Mouse (Mus musculus) neutrophil, adult 5-6 weeks (primary cell): ENCODE measurements around the gene Pdp2. TPM values are rescaled to one million over a fixed set of nuclear protein-coding genes. Genes with fewer than 3 reads are reported as not detected.
"Not testable (repeated sequence)": the region's sequence is repeated elsewhere in the genome, so short reads cannot be mapped to it uniquely, and the experiment has no call there.

Experiments
- ATAC-seq: fragments of 151-379, 151-347 bp; 2 replicates; pipeline ENCODE4 v1.8.0; 2017; ENCODE audit warnings: mild to moderate bottlenecking, moderate TSS enrichment; ENCODE audit not compliant: insufficient number of reproducible peaks, poor library complexity, low FRiP score, severe bottlenecking; ENCODE audit errors: extremely low read depth
- total RNA-seq: library from RNA; stranded (forward); fragments of 200-1000 nt; gene quantifications from 2 replicates; pipeline ENCODE4 v1.2.3, GENCODE M21; 2017

Gene Pdp2
- total RNA-seq = 6.0 and 6.5 TPM in 2 replicates

DNA sequence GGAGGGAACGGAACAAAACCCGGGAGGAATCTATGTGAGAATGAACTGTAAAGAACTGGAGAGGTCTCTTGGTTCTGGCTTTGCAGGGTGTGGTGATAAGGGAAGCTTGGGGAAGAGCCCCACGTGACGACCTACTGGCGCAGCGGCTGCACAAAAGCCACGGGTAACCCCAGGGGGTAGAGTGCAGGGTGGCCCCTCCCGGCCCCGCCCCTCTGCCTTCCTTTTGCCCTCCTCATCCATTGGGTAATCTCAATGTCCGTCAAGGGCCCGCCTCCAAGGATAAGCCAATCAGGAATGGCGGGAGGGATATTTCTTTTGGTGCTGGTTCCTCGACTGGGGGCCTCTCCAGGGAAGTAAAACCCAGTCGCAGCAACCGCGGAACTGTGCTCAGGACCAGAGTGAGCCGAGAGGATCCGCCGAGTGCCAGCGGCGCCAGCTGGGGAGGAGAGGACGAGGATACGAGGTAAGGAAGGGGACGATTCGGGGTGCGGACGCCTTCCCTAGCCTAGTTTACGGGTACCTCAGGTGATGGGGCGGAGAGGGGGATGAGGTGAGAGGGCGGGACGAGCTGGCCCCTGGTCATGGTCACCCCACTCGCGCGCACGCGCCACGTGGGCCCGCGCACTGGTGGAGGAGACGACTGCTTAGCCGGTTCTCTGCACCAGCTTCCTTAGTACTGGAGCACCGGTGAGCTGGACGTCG is at the start of gene Pdp2:
Gene Pdp2, plus strand, starts transcription at position 319 of the 702 bp plus-strand sequence.
- ATAC-seq = peak; percentile 89

DNA sequence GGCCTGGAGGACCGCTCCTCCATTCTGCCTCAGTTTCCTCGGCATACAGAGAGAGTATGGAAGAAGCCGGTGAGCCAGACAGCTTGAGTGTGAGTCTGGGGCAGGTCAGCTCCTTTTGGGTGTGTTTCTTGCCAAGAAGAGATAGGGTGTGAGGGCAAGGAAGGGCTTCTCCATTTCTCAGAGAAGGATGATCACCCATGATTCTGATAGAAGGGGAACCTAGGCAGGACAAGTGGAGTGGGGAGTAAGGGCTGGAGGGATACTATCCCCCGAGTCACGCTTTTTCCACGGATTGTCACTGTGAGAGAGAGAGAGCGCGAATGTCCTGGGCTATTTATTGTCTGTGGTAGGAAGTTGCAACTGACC is 49.8 kb upstream of the Pdp2 start:
- no peak for ATAC-seq

- no peak for ATAC-seq
Measured at GRCm38 (mm10) chr8:104542160-104542559, 49.1 kb upstream of the Pdp2 start.

DNA sequence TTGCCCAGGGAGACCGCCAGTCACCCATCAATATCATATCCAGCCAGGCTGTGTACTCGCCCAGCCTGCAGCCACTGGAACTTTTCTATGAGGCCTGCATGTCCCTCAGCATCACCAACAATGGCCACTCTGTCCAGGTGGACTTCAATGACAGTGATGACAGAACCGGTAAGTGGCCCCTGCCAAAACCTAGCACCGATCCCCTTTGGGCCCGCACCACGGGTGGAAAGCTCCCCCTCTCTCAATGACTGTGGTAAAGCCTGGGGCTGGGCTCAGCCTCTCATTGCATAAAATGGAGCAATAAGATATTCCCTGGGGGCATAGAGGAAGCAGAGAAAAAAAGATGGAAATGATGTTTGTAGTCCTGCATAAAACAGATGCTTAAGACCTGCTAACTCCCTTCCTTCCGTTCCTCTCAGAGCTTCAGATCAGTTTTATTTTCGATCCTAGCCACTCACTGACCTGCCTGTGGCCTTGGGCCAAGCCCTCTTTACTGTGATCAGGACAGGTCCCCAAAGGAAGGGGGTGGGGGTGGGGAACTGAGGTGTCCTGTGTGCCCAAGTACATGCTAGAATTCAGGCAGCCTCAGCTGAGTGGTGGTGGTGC is 47.7 kb upstream of the Pdp2 start:
- ATAC-seq = no peak

DNA sequence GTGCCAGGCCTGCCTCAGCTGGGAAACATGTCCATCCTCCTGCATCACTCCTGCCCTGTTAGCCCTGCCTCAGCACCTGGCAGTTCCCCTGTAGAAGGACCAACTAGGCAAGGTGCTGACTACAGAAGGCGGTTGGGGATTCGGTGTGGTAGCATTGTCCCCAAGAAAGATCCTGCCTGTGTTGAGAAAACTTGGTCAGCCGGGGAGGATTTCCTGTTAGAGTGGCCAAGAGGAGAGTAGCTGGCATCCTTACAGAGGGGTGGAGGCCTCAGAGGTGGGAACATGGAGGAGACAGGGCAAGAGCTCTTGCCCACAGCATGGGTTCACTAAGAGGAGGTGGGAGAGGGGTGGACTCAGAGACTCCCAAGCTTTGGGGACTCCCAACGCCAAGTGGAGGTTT is 36.1 kb upstream of the Pdp2 start:
- no peak for ATAC-seq

DNA sequence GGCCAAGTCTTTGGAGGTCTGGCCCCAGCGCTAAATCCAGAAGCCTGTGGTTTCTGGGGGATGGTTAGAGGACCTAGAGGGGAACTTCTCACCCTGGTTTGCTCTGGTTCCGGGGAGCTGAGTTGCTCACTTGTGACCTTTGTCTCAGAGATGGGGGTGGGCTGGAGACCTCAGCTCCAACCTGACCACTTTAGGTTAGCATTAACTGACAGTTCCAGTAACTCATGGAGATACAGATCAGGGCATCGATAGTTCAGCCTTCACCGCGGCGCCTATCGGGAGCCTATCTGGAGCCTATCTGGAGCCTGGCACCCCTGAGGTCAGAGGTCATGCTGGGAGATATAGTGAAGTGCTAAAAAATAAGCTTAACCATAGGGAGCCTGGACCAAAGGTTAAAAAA is 34.0 kb upstream of the Pdp2 start:
- ATAC-seq = no peak

DNA sequence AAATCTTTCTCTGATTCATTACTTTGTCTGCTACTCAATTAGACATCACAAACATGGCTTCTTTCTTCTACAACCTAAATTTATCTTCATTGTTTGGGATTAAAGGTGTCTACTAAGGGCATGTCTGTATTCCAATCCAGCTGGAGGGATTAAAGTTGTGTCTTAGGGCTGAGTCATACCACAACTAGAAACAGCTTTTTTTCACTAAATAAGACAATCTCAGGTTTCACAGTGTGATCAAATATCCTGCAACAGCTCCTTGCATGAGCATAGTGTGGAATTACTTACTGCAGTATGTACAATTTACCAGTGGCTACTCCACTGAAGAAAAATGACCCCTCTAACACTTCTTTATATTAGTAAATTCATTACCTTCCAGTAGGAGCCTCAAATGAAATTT is 30.5 kb upstream of the Pdp2 start:
- ATAC-seq = no peak

- peak; percentile 99 for ATAC-seq
Measured at GRCm38 (mm10) chr8:104564633-104565456, 26.4 kb upstream of the Pdp2 start.

GRCm38 (mm10) chr8:104565457-104565798 is 25.8 kb upstream of the Pdp2 start:
- no peak for ATAC-seq

DNA sequence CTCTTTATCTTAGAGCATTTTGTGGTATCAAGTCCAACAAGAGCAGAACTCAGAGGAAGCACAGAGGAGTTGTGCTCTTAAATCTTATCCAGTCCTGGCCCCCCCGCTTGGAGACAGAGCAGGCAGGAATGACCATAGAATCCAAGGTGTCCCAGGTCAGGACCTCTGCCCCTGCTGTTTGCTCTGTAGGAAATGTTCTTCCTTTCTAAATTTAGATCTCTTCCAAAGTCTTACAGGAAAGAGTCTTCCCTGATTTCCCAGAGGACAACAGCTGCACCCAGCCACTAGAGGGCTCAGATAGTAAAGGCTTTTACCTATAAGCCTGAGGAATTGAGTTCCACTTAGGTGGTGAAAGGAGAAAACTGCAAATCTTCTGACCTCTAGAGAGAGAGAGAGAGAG is 21.7 kb upstream of the Pdp2 start:
- ATAC-seq = no peak

DNA sequence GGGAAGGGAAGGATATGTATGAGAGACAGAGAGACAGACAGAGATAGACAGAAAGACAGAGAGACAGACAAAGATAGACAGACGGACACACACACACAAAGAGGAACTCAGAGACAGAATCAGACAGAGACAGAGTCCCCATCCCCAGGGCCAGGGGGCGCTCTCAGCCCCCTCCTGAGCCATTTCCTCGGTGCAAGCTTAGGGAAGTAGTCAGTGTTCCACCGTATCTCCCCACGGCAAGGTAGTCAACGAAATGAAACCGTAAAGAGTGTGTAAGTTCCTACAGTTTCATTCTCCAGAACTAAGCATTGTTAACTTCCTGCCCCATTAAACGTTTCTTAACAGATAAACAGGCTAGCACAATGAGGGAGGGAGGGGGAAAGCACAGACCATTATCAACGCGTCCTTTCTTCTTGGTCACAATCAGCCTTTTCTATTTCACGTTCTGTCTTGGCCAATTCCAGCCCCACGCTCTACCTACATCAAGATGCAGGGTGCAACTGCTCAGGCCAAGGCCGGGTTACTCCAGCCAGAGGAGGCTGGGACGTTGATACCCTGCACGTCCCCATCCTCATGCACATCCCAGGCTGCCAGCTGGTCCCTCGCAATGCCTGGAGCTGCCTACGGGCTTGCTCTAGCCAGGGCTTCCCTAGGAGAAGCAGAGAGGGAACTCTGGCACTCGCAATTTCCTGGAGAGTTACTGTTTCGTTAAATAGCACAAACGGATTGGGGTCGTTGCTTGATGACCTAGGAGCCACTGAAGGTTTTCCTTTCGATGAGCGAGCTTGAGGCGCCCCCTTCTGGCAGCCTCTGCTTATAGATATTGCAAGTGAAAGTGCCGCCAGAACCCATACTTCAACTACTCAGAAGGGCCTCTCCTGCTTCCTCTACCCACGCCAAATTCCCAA is 20.6 kb upstream of the Pdp2 start:
- ATAC-seq = peak; percentile 89

DNA sequence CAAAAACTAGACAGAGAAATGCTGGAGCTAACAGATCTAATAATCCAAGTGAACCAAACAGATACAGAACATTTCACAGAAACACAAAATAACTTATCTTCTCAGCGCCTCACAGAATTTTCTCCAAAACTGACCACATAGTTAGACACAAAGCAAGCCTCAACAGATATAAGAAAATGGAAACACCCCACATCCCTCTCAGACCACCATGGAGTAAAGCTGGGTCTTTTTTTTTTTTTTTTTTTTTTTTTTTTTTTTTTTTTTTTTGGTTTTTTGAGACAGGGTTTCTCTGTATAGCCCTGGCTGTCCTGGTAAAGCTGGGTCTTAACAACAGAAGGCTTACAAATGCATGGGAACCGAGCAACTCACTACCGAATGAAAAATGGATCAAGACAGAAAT is 14.4 kb upstream of the Pdp2 start:
- ATAC-seq = no peak

DNA sequence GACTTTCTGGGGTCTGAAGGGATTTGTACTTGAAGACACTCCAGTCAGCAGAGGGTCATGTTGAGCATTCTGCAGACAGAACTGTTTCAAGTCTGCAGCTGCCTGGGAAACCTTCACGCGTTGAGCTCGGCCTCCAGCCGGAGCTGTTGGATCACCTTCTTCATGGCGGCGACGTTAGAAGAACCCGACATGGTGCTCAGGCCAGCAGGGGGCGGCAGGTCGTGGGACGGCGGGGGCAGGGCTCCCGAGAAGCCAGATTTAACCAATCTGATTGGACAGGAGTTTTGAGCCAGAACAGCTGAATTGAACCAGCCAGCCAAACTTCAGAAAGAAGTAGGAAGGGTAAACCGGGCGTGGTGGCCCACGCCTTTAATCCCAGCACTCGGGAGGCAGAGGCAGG is 13.6 kb upstream of the Pdp2 start:
- ATAC-seq = not testable (repeated sequence)

- ATAC-seq = no peak
Measured at GRCm38 (mm10) chr8:104584522-104584921, 6.7 kb upstream of the Pdp2 start.

DNA sequence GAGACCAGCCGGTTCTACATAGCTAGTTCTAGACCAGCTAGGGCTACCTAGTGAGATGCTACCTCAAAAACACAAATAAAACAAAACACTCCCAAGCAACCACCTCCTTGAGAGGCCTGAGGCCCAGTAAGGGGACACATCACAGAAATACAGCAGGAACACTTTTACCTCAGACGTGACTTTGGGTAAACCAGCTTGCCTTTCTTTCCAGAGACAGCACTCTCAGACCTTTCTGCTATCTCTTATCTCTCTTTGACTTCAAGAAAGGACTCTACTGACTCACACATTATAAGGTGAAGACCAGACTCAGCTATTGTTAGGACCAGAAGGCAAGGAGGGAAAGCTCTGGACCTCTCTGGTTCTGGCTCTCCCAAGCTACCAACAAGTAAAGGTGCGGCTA is 967 bp upstream of the Pdp2 start:
- ATAC-seq = no peak

DNA sequence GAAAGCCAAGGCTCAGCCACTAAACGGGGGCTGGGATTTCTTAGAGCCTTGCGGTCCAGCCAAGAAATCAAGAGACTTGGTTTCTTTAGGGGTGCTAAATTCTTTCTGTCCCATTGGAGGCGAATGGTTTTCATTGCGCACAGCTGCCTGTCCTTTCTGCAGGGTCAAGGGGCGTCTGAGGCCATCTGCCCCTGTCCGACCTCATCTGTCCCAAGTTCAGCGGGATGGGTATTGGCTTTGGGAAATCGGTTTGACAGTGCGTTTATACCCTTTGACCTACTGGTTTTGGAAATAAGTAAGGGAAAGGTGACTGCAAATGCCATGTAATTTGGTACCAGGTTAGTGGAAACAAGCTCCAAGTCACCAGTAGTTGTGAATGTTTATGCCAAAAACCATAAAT is 605 bp downstream of the Pdp2 start:
- no peak for ATAC-seq

DNA sequence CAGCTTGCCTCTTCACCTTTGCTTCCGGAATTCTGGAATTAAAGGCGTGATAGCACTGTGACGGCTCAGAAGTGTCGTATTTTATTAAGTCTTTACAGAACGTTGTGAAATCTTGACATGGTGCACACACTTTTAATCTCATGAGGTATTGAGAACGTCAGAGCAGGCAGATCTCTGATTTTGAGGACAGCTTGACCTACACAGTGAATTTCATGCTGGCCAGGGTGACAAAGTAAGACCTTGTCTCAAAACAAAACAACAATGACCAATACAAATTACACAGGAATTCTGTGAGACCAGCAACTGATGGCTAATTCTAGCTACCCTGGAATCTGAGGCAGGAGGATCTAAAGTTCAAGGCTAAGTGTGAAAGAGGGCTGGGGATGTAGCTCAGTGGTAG is 1.3 kb downstream of the Pdp2 start:
- no peak for ATAC-seq

- ATAC-seq = no peak
Measured at GRCm38 (mm10) chr8:104593536-104594325, 2.5 kb downstream of the Pdp2 start.
